Mouse (Mus musculus) left cerebral cortex, postnatal 36 days (tissue): ENCODE results near the gene Pomt2. TPM values are rescaled to one million over a fixed set of nuclear protein-coding genes. Genes with fewer than 3 reads are reported as not detected.

Source experiments
- DNase-seq, 2 experiments: peaks; one replicate each; pipeline ENCODE4 v3.0.0; 2021 to 2022; ENCODE audit warnings: low spot score in 2 of 2, mixed read lengths in 1 of 2
- intact Hi-C: fragments of 180-260 bp; cut with DNase I; formaldehyde crosslinking; loops from one replicate; pipeline ENCODE4 v1.15.1; 2025
- total RNA-seq, 2 experiments: library from RNA; stranded (reverse); gene quantifications; 2 replicates each; pipeline ENCODE4 v1.2.3; 2021

Gene Pomt2
- total RNA-seq, 2 experiments from 2014 or later = 16.2 to 18.8 TPM

DNA sequence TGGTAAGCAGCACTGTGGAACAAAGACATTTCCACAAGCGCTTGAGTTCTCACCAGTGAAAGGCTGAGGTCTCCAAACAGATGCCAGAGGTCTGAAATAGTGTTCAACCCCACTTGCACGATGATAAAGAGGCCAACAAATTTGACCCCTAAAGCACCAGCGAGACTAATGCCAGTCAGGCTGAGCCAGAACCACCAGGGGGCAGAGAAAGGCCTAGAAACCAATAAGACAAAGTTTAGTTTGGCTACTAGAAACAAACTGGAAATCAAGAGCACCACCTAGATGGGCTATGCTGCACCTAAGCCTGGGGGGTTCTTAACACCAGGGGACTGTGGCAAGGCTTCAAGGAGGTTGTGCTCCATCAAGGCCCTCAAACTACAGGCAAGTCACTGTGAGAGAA is 16.1 kb downstream of the Pomt2 start:
- DNase-seq = no peak
- intact Hi-C loops = no loop called here

DNA sequence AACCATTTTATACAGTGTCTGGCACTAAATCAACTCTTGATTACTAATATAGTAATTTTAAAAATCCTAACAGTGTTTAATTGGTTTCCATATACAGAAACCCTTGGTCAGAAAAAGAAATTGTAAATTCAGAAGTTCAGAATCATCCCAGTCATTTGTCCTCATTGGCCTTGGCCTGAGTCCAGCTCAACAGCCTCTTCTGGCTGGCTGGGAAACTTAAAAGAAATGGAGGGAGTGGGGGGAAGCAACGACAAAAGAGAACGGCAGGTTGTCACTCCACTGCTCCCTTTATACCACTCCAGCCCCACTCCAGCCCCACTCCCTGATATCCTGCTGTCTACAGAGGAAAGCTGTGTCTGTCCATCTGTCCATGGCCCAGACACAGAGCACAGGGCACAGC is 16.6 kb downstream of the Pomt2 start:
- no peak for DNase-seq
- intact Hi-C loops = no loop called here

DNA sequence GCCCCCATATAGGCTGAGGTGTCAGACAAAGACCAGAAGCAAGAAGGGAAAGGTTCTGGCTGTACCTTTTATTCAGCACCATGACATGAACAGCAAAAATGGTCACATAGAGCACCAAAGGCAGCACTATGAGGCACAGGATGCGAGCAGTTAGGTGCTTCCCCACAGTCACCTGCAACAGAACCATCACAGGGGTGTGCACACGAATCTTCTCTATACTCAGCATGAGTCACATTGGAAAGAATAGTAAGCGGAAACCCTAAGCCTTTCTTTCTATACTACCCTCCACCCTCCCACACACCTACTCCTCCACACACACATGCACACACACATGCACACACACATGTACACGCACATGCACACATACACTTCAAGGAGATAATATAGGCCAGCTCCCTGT is 17.5 kb downstream of the Pomt2 start:
- intact Hi-C loops = no loop called here
- DNase-seq = no peak

DNA sequence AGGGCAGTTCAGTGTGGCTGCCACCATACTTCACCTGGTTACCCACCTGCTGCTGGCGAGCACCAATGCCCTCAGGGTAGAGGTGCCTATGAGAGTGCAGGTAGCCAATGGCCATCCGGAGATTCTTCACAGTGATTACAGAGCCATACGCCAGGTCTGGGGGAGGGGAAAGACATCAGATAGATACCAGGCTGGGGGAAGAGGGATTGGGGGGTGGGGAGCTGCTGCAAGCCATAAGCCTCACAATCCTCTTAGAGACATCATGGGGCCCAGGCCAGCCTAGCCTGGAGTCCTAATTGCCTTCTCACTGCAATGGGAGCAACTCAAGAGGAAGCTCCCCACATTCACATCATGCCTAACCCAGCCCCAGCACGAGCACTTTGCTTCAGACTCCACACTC is 20.5 kb downstream of the Pomt2 start:
- intact Hi-C loops = loop anchor here (5.0 kb wide), 1 partner anchor 115 kb away; no protein-coding TSS in a partner anchor
- DNase-seq = no peak

- DNase-seq = no peak
- intact Hi-C loops = no loop called here
Observed at GRCm38 (mm10) chr12:87121918-87122589, 25.7 kb downstream of the Pomt2 start.

- intact Hi-C loops = no loop called here
- DNase-seq = no peak
Observed at GRCm38 (mm10) chr12:87107357-87107977, 40.3 kb downstream of the Pomt2 start.

- intact Hi-C loops = no loop called here
- no peak for DNase-seq
Observed at GRCm38 (mm10) chr12:87104796-87105195, 43.0 kb downstream of the Pomt2 start.

- no peak for DNase-seq
- intact Hi-C loops = no loop called here
Observed at GRCm38 (mm10) chr12:87103471-87103870, 44.3 kb downstream of the Pomt2 start.

- no peak for DNase-seq
- intact Hi-C loops = no loop called here
Observed at GRCm38 (mm10) chr12:87102165-87102631, 45.6 kb downstream of the Pomt2 start, which contains the start of gene Ngb. Gene Ngb, minus strand, starts transcription at chr12:87102539.

DNA sequence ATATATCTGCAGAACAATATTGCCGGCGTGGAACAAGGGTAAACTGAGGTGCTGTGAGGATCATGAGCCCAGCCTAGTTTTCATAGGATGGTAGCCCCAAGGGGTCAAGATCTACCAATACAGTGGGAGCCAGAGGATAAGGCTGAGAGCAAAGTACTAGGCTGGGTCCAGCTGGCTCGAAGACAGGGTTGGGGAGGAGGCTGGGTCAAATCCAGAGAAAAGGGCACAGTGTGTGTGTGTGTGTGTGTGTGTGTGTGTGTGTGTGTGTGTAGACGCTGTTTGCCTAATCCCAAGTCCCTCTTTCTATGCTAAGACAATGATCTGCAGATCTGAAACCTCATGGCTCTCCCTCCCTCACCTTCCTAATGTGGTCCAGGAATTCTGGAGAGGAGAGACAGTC is 47.4 kb downstream of the Pomt2 start:
- intact Hi-C loops = no loop called here
- DNase-seq = no peak

GRCm38 (mm10) chr12:87093671-87094070 is 54.1 kb downstream of the Pomt2 start:
- DNase-seq = peak in 1 of 2 experiments; percentile 24
- intact Hi-C loops = no loop called here

DNA sequence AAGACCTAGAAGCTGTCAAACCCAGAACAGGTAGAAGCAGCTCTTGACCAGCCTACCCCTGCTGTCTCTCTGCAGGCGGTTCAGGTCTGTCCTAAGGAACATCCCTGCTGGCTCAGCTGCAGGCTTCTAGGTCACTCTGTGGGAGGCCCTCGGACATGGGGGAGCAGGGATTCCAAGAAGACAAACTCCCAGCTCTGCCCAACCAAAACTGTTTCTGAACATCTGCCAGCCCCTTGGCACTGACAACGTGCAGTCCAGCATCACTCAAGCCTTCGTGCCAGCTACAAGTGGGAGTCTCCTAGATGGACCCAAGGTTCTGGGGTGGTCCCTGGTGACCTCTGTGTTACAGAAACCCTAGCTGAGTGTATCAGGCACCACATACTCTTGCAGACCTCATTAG is 54.5 kb downstream of the Pomt2 start:
- intact Hi-C loops = no loop called here
- peak in 1 of 2 experiments; percentile 18 for DNase-seq

- no peak for DNase-seq
- intact Hi-C loops = no loop called here
Observed at GRCm38 (mm10) chr12:87091916-87092315, 55.9 kb downstream of the Pomt2 start.

DNA sequence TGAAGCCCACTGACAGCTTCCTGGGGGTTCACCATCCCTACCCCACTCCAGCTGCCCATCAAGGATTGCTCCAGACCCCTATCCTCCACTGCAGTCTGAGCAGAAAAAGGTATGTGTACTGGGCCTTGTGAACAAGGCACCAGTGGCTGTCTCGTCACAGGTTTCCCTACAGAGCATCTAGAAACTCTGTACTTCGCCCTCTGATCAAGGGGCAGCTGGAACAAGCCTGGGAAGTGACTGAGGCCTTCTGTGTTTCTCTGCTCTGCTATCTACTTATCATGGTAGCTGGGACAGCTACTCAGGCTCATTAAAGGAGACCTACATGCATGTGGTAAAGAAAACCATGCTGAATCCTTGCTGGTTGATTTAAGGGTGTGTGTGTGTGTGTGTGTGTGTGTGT is 58.1 kb downstream of the Pomt2 start:
- DNase-seq = no peak
- intact Hi-C loops = no loop called here

GRCm38 (mm10) chr12:87089255-87089654 is 58.5 kb downstream of the Pomt2 start:
- no peak for DNase-seq
- intact Hi-C loops = no loop called here

- intact Hi-C loops = no loop called here
- DNase-seq = no peak
Observed at GRCm38 (mm10) chr12:87088331-87088730, 59.4 kb downstream of the Pomt2 start.

GRCm38 (mm10) chr12:87087236-87087635 is 60.5 kb downstream of the Pomt2 start:
- intact Hi-C loops = no loop called here
- DNase-seq = no peak

GRCm38 (mm10) chr12:87082797-87083196 is 65.0 kb downstream of the Pomt2 start:
- DNase-seq = no peak
- intact Hi-C loops = no loop called here

GRCm38 (mm10) chr12:87076610-87077009 is 71.2 kb downstream of the Pomt2 start:
- DNase-seq = no peak
- intact Hi-C loops = no loop called here

- no peak for DNase-seq
- intact Hi-C loops = no loop called here
Observed at GRCm38 (mm10) chr12:87070520-87070919, 77.2 kb downstream of the Pomt2 start.

- intact Hi-C loops = no loop called here
- DNase-seq = no peak
Observed at GRCm38 (mm10) chr12:87066429-87066828, 81.3 kb downstream of the Pomt2 start.
